18 mouse cellular contexts compared by ENCODE assay signal in genomic region chr2:79542191-79542980, GRCm38 (mm10).
DNase-seq lines count a peak whose midpoint lies in the region; ATAC-seq and TF ChIP-seq lines count a peak whose summit lies in the region.
"Had no signal": no experiment of that assay in that cellular context is flagged by ENCODE, and none has a peak within 500 bp of the region (broad histone marks: within the 10 kb centered on the region; RNA-seq: fewer than 3 reads in every experiment).

No protein-coding gene starts in this region.

- peak; percentile 6 to 22 for DNase-seq in adrenal gland, postnatal 36 days
- no peak for DNase-seq in adrenal gland, adult 18-20 months (ENCODE audit: low spot score in 2 of 2)
- DNase-seq in kidney, adult 8-10 months, result no peak
- peak; percentile 28 for DNase-seq in lung, embryonic 14.5 days
- no peak for DNase-seq in lung, adult 2 months
- no peak for DNase-seq in liver, embryonic 11.5 days (ENCODE audit: low spot score)
- DNase-seq: cerebellum, adult 8-10 months; left cerebral cortex, postnatal 4 days; liver, embryonic 13.5 days; lung, postnatal 10 days; right cerebral cortex, adult 18-20 months; thymus, postnatal 36 days had no signal

- no peaks in the 10 kb centered on the region for H3K36me3 ChIP-seq in kidney, embryonic 14.5 days (ENCODE audit: control insufficient read depth, insufficient read depth, low read length)
- H3K36me3 ChIP-seq in lung, embryonic 14.5 days (ENCODE audit: insufficient read depth), result no peaks in the 10 kb centered on the region
- H3K36me3 ChIP-seq in neural tube, embryonic 13.5 days, result no peaks in the 10 kb centered on the region
- no peaks in the 10 kb centered on the region for H3K36me3 ChIP-seq in liver, embryonic 11.5 days (ENCODE audit: control insufficient read depth, insufficient read depth, low read length)
- H3K36me3 ChIP-seq: embryonic facial prominence, embryonic 15.5 days; forebrain, embryonic 12.5 days; hindbrain, embryonic 12.5 days; liver, embryonic 13.5 days had no signal

- H3K4me1 ChIP-seq in kidney, embryonic 14.5 days (ENCODE audit: control insufficient read depth, insufficient read depth, low read length), result peaks cover 15% of the 10 kb centered on the region
- peaks cover 9% of the 10 kb centered on the region for H3K4me1 ChIP-seq in lung, embryonic 14.5 days (ENCODE audit: insufficient read depth)
- H3K4me1 ChIP-seq in lung, adult 2 months (ENCODE audit: control insufficient read depth, insufficient read depth, low read length), result peaks cover 2% of the 10 kb centered on the region
- H3K4me1 ChIP-seq in neural tube, embryonic 13.5 days (replicated peaks), result peaks cover 11% of the 10 kb centered on the region; the same call in 1 of the 2 replicates
- no peaks in the 10 kb centered on the region for H3K4me1 ChIP-seq in liver, embryonic 11.5 days (replicated peaks; ENCODE audit: control insufficient read depth, insufficient read depth, low read length)
- H3K4me1 ChIP-seq: forebrain, embryonic 12.5 days; hindbrain, embryonic 12.5 days; liver, embryonic 13.5 days had no signal

- H3K27me3 ChIP-seq in kidney, embryonic 14.5 days (ENCODE audit: control insufficient read depth, insufficient read depth, low read length), result no peaks in the 10 kb centered on the region
- H3K27me3 ChIP-seq in lung, embryonic 14.5 days (ENCODE audit: insufficient read depth, low read length), result no peaks in the 10 kb centered on the region
- no peaks in the 10 kb centered on the region for H3K27me3 ChIP-seq in neural tube, embryonic 13.5 days
- H3K27me3 ChIP-seq in liver, embryonic 11.5 days (replicated peaks; ENCODE audit: control insufficient read depth, insufficient read depth, low read length), result no peaks in the 10 kb centered on the region
- H3K27me3 ChIP-seq: embryonic facial prominence, embryonic 15.5 days; forebrain, embryonic 12.5 days; hindbrain, embryonic 12.5 days; liver, embryonic 13.5 days had no signal

- no peak for TF ChIP-seq CTCF in lung, embryonic 14.5 days (IDR thresholded peaks at IDR 0.05; ENCODE audit: low read depth)
- no peak for TF ChIP-seq CTCF in lung, adult 2 months (IDR thresholded peaks at IDR 0.05; ENCODE audit: insufficient read depth, low read length)

- H3K9ac ChIP-seq in kidney, embryonic 14.5 days (ENCODE audit: low read depth, low read length), result no peak overlapping the region
- H3K9ac ChIP-seq in lung, embryonic 14.5 days, result no peak overlapping the region
- H3K9ac ChIP-seq in neural tube, embryonic 13.5 days, result no peak overlapping the region
- no peak overlapping the region for H3K9ac ChIP-seq in liver, embryonic 11.5 days (ENCODE audit: low read depth, low read length)
- H3K9ac ChIP-seq: embryonic facial prominence, embryonic 15.5 days; forebrain, embryonic 12.5 days; hindbrain, embryonic 12.5 days; liver, embryonic 13.5 days had no signal

- H3K9me3 ChIP-seq in kidney, embryonic 14.5 days (ENCODE audit: control insufficient read depth, low read length), result no peaks in the 10 kb centered on the region
- no peaks in the 10 kb centered on the region for H3K9me3 ChIP-seq in lung, embryonic 14.5 days (ENCODE audit: low read depth, low read length)
- no peaks in the 10 kb centered on the region for H3K9me3 ChIP-seq in neural tube, embryonic 13.5 days
- no peaks in the 10 kb centered on the region for H3K9me3 ChIP-seq in liver, embryonic 11.5 days (ENCODE audit: control insufficient read depth, low read length)
- H3K9me3 ChIP-seq: embryonic facial prominence, embryonic 15.5 days; forebrain, embryonic 12.5 days; hindbrain, embryonic 12.5 days; liver, embryonic 13.5 days had no signal

- ATAC-seq in kidney, embryonic 14.5 days (ENCODE audit: low FRiP score, low TSS enrichment), result no peak
- no peak for ATAC-seq in lung, embryonic 14.5 days (ENCODE audit: insufficient read depth)
- peak; percentile 67; the same call in 1 of the 2 replicates for ATAC-seq in neural tube, embryonic 13.5 days (ENCODE audit: low read depth)
- ATAC-seq in liver, embryonic 11.5 days (replicated peaks; ENCODE audit: low FRiP score), result no peak

- H3K4me2 ChIP-seq in kidney, embryonic 14.5 days (replicated peaks; ENCODE audit: low read depth, low read length), result no peak overlapping the region
- no peak overlapping the region for H3K4me2 ChIP-seq in lung, embryonic 14.5 days
- no peak overlapping the region for H3K4me2 ChIP-seq in neural tube, embryonic 13.5 days
- H3K4me2 ChIP-seq in liver, embryonic 11.5 days, result no peak overlapping the region
- H3K4me2 ChIP-seq: embryonic facial prominence, embryonic 15.5 days; forebrain, embryonic 12.5 days; hindbrain, embryonic 12.5 days; liver, embryonic 13.5 days had no signal

- TF ChIP-seq POLR2A in lung, adult 2 months (IDR thresholded peaks at IDR 0.05; ENCODE audit: borderline replicate concordance, extremely low read depth, low read depth, low read length), result no peak

- H3K4me3 ChIP-seq in kidney, embryonic 14.5 days (ENCODE audit: low read length), result no peak overlapping the region
- H3K4me3 ChIP-seq in lung, embryonic 14.5 days (ENCODE audit: low read depth, low read length), result no peak overlapping the region
- H3K4me3 ChIP-seq in lung, adult 2 months (replicated peaks; ENCODE audit: extremely low read depth, low read depth, low read length), result no peak overlapping the region
- no peak overlapping the region for H3K4me3 ChIP-seq in neural tube, embryonic 13.5 days
- no peak overlapping the region for H3K4me3 ChIP-seq in liver, embryonic 11.5 days (ENCODE audit: low read depth, low read length)
- H3K4me3 ChIP-seq: embryonic facial prominence, embryonic 15.5 days; forebrain, embryonic 12.5 days; hindbrain, embryonic 12.5 days; liver, embryonic 13.5 days; megakaryocyte, embryonic 14.5 days had no signal

- 53% methylated on average over 6 of the region's 6 CpGs for WGBS in kidney, embryonic 14.5 days
- 61% methylated on average over 6 of the region's 6 CpGs for WGBS in lung, embryonic 14.5 days
- WGBS in lung, adult 2 months, result 77% methylated on average over 6 of the region's 6 CpGs
- WGBS in neural tube, embryonic 13.5 days, result 31% methylated on average over 6 of the region's 6 CpGs
- WGBS in liver, embryonic 11.5 days, result 74% methylated on average over 6 of the region's 6 CpGs

- peak overlapping the region; percentile 85; the same call in 1 of the 2 replicates for H3K27ac ChIP-seq in kidney, embryonic 14.5 days (ENCODE audit: low read depth, low read length)
- no peak overlapping the region for H3K27ac ChIP-seq in lung, embryonic 14.5 days (ENCODE audit: low read depth)
- no peak overlapping the region for H3K27ac ChIP-seq in neural tube, embryonic 13.5 days (replicated peaks)
- no peak overlapping the region for H3K27ac ChIP-seq in liver, embryonic 11.5 days (ENCODE audit: low read depth, low read length)
- H3K27ac ChIP-seq: embryonic facial prominence, embryonic 15.5 days; forebrain, embryonic 12.5 days; hindbrain, embryonic 12.5 days; liver, embryonic 13.5 days had no signal

Comparison
In these comparisons a context has a peak if more than half of its experiments do, and no peak if none do; other contexts are left out.
1. DNase-seq: peak in adrenal gland, postnatal 36 days (2 of 2) and lung, embryonic 14.5 days (single experiment); none in adrenal gland, adult 18-20 months (0 of 2), kidney, adult 8-10 months (0 of 2), lung, adult 2 months (single experiment) and liver, embryonic 11.5 days (single experiment).